Mouse (Mus musculus): ENCODE measurements around the gene Kl.

Kl gene

DNA sequence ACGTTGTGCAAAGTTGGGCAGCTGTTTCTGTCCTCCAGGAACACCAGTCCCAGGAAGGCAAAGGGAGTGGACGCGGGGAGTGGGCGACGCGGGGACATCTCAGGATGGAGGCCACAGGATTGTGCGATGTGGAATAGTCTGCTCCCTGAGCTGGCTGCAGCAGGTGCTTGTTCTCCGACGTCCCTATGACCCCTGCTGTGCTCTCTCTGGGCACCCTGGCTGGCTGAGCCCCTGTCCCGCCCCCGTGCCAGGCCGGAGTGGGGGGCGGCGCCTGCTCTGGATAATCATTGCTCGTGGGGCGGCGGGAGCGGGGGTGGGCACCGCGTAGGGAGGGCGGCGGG, at the start of gene Kl:
TSS of gene Kl (plus strand) at position 280 of the 341 bp plus-strand sequence.
- DNase-seq (ENCODE audit: low read depth in 1 of 2, low spot score in 2 of 2), result no peak

DNA sequence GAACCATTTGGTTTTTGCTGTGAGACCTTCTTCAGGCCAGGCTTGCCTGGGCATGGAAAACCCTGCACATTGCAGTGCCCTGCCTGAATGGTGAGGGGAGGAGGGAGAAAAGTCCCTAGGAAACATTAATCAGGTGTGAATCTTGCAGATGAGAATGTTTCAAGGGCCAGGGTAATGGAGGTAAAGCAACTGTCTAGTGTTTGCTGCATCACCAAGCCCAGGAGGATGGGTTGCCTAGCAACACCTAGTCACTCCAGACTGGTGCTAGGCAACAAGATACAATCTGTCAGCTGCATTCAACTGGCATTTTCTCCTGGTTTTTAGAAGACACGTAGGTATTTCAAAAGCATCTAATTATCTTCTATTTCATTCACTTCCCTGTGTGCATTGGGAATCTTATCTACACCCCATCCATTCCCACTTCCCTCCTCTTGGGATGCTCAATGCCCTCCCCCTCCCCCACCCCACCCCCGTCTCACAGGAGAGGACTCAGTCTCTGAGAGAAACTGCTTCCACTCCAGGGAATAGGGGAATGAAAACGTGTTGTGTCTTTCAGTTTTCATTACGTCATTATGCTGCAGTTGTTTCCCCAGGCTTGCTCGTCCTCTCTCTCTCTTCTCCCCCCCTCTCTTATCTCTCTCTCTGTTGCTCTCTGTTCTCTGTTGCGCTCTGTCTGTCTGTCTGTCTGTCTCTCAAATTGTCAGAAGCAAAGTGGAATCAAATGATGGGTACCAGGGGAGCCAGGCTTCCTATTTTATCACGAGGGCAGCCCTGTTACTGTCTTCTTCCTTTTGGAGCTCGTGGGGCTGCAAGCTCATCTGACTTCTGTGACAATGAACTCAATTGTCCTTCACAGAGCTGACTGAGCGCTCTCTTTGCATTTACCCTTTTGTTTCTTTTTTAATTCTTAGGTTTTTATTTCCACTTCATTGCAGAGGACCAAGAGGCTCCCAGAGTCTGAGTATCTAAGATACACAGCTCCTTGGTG, 46.1 kb upstream of the Kl start:
- no peak for DNase-seq (ENCODE audit: low read depth in 1 of 2, low spot score in 2 of 2)

DNA sequence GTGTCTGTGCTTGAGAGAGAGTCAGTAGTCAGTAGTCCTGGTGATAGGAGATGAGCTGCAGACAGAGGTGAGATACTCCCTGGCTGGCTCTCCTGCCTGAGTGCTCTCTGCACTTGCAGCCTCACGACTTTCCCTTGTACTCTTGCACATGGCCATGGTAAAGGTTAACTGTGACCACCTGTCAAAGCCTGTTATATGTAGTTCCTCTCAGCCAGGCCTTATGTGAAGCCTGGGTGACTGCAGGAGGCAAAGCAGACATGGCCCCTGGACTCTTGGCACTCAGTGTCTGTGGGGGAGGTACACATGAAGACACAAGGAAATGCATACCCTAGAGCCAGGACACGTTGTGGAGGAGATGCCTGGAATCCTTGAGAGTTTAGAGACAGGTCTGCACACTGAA, 40.3 kb upstream of the Kl start:
- DNase-seq (ENCODE audit: low read depth in 1 of 2, low spot score in 2 of 2), result no peak

DNA sequence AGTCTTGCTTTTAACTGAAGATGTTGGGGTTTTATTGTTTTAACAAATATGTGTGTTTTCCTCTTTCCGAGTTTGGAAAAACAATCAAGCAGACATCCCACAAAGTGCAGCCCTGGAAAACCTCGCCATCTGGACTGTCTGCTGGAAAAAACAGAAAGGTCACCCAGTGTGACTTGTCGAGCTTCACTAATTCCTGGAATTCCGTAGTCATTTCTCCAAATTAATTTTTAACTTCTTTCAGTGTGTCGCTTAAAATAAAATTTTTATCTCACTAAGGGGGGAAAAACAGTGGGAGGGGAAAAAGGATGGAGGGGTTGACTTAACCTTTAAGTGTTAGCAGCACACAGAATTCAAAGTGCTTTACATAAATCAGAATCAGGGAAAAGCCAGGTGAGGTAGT, 39.8 kb upstream of the Kl start:
- no peak for DNase-seq (ENCODE audit: low read depth in 1 of 2, low spot score in 2 of 2)

DNA sequence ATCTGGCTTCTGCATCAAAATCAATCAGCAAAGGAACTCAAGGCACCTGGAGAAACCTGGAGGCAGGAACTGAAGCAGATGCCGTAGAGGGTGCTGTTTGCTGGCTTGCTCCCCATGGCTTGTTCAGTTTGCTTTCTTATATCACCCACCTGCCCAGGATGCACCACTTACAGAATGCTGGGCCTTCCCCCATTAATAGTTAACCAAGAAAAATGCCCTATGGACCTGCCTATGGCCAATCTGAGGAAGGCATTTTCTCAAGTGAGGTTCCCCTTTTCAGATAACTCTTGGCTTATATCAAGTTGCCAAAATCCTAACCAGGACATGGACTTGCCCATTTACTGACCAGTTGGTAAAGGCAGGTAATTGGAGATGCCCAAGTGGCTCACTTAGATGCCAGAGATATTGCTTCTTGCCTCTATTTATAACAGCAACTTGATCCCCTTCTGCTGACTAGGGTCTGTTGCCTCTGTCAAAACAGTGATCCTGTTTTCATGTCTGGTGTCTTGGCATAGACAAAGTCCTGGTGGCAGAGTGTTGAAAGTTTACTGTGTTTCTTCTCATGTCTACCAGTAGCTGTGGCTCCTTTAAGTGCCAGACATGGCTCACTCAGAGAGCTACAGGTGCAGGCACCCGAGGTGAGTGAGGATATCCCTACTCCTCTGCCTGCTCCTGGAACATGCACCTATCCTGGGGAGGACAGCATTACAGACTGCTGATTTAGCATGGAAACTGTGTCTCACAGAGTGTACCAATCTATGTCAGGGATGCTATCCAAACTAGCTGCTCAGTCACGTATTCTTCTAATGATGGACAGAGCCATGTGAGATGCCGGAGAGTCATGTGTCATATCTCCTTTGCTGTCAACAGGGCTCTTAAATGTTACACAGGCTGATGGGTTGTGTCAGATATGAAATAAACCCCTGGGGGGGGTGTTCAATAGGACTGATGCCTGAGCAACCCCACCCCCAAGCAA, 37.0 kb upstream of the Kl start:
- DNase-seq (ENCODE audit: low read depth in 1 of 2, low spot score in 2 of 2), result no peak

DNA sequence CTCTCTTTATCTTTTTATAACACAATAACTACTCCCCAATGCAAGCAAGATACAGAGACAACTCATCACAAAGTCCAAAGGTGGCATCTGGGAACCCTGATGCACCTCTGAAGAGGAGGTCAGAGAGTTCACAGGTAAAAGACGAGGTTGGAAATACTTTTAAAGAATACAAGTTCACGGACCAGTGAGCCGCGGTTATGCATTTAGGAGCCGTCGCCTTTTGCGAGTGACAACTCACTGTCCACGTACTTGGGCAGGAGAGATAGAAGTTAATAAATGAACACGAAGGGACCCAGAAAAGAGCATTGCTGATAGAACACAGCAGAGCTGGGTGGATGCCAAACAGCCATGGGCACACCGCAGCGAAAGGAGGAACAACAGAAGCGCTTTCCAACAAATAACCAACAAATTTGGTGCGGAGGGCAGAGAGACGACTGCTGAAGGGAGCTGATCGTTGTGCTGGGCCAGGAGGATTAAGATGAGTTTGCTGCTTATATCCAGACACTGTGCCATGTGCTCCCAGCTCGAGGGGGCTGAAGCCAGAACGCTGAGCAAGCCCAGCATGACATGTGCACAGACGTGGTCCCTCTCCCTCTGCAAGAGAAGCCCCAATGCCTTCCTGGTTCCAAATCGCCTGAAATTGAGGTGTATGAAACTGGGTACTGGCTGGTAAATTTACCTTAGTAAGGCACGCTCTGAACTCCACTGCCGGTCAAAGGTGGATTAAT, 35.1 kb upstream of the Kl start:
- no peak for DNase-seq (ENCODE audit: low read depth in 1 of 2, low spot score in 2 of 2)

DNA sequence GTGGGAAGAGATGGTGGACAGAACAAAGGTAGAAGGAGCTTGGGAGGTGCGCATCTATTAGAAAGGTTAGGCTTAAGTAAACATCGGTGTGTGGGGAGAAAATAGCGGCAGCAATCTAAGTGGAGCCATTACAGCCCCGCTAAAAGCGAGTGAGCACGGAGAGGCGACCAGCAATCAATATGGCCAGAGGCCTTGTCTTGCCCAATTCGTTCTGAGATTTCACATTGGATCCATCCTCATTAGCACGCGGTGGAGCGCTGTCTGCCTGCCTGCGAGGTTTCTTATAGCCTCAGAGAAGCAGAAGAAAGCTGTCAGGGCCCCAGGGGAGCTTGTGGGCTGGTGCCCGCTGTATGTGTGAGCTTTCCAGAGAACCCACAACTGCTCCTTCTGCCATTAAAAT, 33.8 kb upstream of the Kl start:
- DNase-seq (ENCODE audit: low read depth in 1 of 2, low spot score in 2 of 2), result no peak

DNA sequence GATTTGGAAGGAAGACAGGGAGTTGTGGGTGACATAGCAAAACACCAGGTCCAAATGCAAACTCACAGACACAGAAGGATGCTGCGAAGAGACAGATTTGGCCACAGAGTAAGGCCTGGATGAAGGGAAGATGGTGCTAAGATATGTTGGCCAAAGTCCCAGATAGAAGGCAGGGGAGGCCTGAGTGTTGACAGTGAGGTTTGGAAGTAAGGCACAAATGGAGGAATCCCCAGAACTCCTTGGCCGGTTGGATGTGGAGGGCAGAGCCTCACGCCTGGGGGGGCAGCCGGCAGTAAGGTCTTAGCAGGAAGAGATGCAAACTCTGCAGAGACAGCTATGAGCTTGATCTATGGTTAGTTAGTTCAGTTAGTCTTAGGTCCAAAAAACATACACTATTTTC, 33.1 kb upstream of the Kl start:
- DNase-seq (ENCODE audit: low read depth in 1 of 2, low spot score in 2 of 2), result no peak

DNA sequence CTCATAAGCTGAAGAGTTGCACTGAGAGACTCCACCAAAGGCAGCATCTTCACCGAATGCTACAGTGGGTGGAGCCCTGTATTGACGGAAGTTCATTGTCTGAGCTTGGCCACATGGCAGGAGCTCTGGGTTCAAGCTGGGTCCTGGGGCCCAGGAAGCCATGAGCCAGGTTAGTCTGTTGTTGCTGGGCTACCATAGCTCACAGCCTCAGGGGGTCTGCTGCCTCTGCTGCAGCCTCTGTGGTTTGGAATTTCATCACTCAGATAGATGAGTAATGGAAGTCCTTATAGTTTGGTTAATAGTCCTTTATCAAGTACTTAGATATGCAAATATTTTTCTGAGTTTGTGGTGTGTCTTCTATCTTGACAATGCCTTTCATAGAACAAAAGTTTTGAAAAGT, 32.4 kb upstream of the Kl start:
- DNase-seq (ENCODE audit: low read depth in 1 of 2, low spot score in 2 of 2), result no peak

DNA sequence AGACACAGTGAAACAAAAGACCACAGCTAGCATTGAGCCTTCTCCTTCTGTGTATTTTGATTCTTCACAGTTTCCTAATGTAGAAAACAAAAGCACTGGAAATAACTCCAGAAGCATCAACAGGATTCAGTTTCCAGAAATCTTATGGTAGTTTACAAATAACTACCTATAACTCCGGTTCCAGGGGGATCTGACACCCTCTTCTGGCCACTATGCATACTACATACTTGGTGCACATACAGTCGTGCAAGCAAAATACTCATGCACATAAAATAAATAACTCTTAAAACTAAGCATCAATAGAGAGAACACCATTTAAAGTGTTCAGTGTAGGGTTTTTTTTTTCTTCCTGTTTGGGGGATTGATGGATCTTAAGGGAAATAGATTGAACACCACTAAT, 23.0 kb upstream of the Kl start:
- DNase-seq (ENCODE audit: low read depth in 1 of 2, low spot score in 2 of 2), result no peak

DNA sequence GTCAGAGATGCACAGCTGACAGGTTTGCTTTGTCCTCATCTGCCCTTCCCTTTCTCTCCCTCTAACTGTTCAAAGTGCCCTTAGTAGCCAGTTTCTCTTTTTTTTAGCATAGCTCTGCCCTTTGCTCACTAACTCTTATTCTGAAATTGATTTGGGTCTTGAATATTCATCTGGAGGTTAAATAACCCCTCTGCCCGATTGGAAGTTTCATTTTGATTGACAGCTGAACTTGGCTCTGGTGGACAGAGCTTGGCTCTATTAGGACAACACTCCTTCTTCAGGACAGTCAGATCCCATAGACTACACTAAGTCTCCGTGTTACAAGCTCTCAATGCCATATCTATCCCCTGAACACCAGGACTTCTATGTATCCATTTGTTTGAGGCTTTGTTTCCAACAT, 19.8 kb upstream of the Kl start:
- DNase-seq (ENCODE audit: low read depth in 1 of 2, low spot score in 2 of 2), result no peak

DNA sequence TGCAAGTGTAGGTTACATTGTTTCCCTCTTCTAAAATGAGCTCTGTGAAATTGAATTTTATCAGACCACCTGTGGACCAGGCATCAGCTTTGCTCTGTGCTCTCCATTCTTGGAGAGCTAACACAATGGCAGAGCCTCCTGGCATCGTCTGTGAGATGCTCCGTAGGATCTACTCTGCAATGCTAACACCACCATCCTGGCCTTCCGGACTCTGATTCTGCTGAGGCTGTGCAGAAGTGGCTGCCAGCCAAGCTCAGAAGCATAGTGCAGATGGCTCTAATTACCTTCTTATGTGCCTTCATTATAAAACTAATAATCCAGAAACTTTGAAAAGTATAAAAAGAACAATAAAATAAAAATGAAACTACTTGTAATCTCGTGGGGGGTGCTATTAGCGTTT, 16.2 kb upstream of the Kl start:
- DNase-seq (ENCODE audit: low read depth in 1 of 2, low spot score in 2 of 2), result no peak

DNA sequence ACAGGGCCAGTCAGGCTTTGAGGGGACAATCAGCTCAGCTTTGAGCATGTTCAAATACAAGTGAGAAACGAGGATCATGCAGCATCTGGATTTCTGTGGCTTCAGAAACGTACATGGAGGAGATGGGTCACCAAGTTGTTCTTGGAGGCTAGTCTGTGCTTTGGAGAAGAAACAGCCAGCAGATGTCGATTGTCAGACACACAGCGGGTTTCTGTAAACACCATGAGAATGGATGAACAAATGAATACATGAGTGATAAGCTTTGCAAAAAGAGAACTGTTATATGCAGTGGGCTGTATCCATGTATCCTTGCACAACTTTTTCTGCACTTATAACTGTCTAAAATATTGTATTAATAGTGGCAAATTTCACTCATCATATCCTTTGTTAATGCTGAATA, 15.6 kb upstream of the Kl start:
- no peak for DNase-seq (ENCODE audit: low read depth in 1 of 2, low spot score in 2 of 2)

DNA sequence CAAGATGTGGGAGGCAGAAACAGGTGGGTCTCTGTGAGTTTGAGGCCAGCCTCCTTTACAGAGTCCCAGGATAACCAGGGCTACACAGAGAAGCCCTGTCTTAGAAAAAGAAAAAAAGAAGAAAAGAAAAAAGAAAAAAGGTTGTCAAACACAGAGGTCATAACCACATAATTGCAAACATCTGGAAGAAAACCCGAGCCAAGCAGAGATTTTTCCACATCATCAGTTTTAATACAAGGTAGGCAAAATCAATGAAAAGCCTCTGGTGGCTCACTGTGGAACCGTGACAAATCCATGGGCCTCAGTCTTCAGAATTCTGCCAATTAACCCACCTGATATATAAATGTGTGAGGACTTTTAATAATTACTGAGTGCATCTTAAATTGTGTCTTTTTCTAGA, 14.9 kb upstream of the Kl start:
- DNase-seq (ENCODE audit: low read depth in 1 of 2, low spot score in 2 of 2), result no peak

DNA sequence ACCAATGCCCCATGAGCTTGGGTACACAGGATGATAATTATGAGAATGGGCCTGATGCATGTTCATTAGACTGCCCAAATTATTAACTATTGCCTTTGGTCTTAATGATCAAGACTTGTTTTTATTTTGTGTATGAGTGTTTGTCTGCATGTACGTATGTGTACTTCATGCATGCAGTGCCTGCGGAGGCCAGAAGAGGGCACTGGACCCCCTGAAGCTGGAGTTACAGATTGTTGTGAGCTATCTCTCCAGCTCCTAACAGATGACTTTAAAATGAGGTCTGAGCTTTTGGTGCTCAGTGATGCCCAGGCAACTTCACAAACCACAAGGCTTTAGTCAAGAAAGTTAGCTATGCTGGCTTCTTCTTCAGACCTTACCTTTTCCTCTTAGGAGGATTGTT, 6.8 kb upstream of the Kl start:
- no peak for DNase-seq (ENCODE audit: low read depth in 1 of 2, low spot score in 2 of 2)

DNA sequence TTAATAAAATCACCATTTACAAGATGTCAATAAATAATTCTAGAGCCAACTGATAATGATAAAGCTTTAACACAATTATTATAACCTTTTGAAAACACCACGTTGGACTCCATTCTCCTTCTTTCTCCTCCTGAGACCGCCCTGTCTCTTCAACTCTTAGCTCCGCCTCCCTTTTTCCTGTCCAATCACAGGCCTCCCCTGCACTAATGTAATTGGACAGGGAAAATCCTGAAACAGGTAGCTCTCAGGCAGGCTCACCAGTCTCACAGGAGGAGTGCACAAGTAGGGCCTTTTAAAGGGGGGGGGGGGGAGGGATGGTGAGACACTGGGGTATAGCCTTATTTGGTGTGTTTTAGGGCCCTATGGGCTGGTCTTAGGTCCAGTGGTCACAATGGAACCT, 3.3 kb upstream of the Kl start:
- no peak for DNase-seq (ENCODE audit: low read depth in 1 of 2, low spot score in 2 of 2)

DNA sequence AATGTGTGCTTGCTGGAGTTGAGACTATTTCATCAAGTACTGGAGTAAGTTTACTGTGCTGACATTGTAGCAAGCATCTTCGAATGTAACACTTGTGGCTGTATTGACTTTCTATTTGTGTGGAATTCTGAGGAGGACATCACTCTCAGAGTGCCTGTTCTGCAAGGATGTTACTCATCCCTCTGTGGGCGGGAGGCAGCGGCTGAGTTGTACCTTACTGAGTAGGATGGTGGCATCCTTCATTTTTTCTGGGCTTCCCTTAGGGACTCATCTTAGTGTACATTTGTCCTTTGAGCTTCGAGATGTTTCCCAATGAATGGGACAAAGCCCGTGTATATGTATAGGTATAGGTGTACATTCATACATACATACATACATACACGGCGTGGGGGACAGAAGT, 1.1 kb upstream of the Kl start:
- DNase-seq (ENCODE audit: low read depth in 1 of 2, low spot score in 2 of 2), result no peak

DNA sequence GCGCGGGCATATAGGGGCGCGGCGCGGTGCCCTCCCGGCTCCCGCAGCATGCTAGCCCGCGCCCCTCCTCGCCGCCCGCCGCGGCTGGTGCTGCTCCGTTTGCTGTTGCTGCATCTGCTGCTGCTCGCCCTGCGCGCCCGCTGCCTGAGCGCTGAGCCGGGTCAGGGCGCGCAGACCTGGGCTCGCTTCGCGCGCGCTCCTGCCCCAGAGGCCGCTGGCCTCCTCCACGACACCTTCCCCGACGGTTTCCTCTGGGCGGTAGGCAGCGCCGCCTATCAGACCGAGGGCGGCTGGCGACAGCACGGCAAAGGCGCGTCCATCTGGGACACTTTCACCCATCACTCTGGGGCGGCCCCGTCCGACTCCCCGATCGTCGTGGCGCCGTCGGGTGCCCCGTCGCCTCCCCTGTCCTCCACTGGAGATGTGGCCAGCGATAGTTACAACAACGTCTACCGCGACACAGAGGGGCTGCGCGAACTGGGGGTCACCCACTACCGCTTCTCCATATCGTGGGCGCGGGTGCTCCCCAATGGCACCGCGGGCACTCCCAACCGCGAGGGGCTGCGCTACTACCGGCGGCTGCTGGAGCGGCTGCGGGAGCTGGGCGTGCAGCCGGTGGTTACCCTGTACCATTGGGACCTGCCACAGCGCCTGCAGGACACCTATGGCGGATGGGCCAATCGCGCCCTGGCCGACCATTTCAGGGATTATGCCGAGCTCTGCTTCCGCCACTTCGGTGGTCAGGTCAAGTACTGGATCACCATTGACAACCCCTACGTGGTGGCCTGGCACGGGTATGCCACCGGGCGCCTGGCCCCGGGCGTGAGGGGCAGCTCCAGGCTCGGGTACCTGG, 488 bp downstream of the Kl start:
- no peak for DNase-seq (ENCODE audit: low read depth in 1 of 2, low spot score in 2 of 2)

DNA sequence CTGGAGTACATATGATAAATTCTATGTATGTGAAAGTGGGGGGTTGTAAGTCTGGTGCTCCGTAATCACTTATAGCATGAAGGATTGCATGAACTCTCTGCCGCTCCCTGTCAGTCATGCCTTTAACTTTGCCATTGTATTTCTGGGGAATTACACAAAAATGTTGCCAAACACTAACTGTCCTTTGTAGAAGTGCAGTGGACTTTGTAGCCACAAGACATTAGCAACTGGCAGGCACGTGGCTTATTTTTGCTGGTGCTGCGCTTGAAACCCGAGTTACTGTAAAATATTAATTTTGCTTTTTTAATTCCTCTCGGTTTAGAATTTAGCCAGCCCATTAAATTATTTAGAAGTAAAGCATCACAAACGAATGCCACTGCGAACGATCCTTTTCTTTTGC, 2.4 kb downstream of the Kl start:
- DNase-seq (ENCODE audit: low read depth in 1 of 2, low spot score in 2 of 2), result no peak

DNA sequence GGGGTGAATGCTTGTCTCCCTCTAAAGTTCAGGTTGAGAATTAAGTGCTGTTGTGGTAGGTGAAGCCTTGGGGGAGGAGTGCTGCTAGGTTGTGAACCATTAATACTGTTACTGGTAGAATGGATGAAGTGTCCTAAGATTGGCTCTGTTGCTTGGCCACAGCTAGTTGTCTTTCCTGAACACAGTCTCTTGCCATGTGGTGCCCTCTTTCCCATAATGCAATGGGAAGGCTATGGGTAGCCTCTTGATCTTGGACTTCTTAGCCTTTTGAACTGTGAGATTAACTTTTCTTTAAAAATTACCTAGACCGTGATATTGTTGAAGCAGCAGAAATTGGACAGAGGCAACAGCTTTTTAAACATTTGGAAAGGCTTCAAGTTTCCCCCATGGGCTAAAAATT, 7.5 kb downstream of the Kl start:
- DNase-seq (ENCODE audit: low read depth in 1 of 2, low spot score in 2 of 2), result no peak

DNA sequence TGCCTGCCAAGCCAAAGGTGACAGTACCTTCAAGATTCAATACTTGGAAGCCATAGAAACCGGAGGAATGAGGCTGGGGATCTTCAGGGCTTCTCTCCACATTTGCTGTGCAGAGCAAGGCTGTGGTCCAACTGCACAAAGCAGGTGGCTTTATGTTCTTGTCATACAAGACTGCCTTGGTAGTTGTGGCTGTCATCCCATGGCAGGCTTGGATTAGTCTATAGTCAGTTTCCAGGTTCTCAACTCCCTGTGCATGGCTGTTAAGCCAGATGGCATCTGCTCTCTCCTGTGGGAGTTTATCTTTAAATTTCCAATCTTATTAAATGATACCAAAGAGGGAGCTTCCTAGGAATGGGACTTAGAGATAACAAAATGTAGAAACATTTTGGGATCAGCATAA, 9.2 kb downstream of the Kl start:
- no peak for DNase-seq (ENCODE audit: low read depth in 1 of 2, low spot score in 2 of 2)
